Mouse (Mus musculus): ENCODE results near the gene Abi2. TPM values are rescaled to one million over a fixed set of nuclear protein-coding genes. Genes with fewer than 3 reads are reported as not detected.
A peak's percentile ranks its signal among the peaks of the same experiment; 100 is the strongest.
"Not testable (repeated sequence)": the region's sequence is repeated elsewhere in the genome, so short reads cannot be mapped to it uniquely, and the experiment has no call there.

The Abi2 gene
- total RNA-seq (2017), result 24.6 and 28.1 TPM in 2 replicates

DNA sequence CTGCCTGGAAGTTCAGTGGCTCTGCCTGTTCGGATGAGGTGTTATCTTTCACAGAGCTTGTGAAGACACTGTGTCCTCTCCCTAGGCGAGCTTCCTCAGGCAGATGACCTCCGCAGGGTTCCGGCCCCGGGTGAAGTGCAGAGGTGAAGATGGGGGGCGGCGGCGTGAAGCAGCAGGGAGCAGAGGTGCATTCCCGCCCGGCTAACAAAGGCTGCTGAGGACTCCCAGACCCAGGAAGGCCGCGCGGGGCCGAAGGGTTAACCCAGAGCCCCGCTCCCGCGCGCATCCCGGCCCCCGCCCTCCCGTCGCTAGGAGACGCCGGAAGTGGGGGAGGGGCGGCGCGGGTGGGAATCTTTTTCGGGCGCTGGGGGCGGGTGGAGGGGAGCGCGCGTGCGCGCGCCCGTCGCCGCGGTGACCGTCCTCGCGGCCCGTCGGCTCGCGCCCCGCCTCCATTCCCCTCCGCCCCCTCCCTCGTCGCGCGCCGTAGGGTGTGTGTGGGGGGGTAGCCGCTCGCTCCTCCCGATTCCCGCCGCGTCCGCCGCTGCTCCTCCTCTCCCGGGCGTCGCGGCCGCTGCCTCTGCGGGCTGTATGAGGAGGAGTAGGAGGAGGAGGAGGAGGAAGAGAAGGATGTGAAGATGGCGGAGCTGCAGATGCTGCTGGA lies at the start of gene Abi2:
Gene Abi2, plus strand, starts transcription at position 452 of the 661 bp plus-strand sequence.
- ATAC-seq (replicated peaks; ENCODE audit: low read depth, poor library complexity, severe bottlenecking), result peak; percentile 87

DNA sequence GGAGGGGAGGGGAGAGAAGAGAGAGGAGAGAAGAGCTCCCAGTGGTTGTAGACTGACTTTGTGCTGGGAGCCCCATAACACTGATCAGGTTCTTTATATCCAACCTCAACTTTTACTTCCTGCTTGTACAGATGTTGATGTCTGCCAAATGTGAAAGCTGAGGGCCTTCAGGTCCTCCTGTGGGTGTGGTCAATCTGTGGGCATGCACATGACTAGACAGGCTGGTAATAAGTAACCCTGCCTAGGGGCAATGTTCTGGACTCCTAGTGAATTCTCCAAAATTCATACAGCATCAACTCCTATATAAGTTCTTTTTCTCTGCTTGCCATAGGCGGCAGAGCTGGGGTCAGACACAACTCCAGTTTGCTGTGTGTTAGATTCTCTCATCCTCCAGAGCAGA lies 47.8 kb upstream of the Abi2 start:
- 0 out of 2 replicates have a peak, but pooled peaks have one; percentile 36 for ATAC-seq (replicated peaks; ENCODE audit: low read depth, poor library complexity, severe bottlenecking)

- no peak for ATAC-seq (replicated peaks; ENCODE audit: low read depth, poor library complexity, severe bottlenecking)
These were observed 32.9 kb upstream of the Abi2 start for GRCm38 (mm10) chr1:60376556-60376955.

GRCm38 (mm10) chr1:60381910-60382309 lies 27.5 kb upstream of the Abi2 start:
- no peak for ATAC-seq (replicated peaks; ENCODE audit: low read depth, poor library complexity, severe bottlenecking)

- ATAC-seq (replicated peaks; ENCODE audit: low read depth, poor library complexity, severe bottlenecking), result no peak
These were observed 4.6 kb upstream of the Abi2 start for GRCm38 (mm10) chr1:60404848-60405247.

DNA sequence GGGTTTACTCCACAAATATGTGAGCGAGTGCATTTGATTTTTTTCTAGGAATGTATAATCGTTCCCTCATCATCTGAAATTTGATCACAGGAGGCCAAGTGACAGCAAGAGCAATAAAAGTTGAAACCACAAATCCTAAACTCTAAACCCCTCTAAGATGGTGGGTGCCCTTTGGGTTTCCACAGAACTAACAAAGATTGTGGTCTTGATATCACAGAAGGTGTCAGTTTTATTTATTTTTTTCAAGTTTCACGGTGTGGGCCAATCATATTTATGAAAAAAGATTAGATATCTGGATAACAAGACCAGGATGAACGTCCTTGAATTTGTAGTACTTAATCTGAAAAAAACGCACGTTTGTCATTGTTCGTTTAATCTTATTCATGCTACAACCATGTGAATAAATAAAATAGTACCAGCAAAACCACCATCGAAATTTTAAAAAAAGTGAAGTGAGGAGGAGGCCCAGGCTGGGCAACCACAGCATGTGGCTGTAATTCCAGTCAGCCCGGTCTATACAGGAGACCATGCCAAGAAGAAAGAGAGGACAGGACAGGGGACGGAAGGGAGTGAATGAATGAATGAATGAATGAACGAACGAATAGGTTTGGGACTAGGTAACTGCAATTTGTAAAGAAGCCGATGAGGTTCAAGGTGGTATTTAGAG lies 785 bp upstream of the Abi2 start:
- peak; percentile 27 for ATAC-seq (replicated peaks; ENCODE audit: low read depth, poor library complexity, severe bottlenecking)

GRCm38 (mm10) chr1:60409928-60410817 lies 754 bp downstream of the Abi2 start:
- ATAC-seq (replicated peaks; ENCODE audit: low read depth, poor library complexity, severe bottlenecking), result peak; percentile 27; the same call in 1 of the 2 replicates

DNA sequence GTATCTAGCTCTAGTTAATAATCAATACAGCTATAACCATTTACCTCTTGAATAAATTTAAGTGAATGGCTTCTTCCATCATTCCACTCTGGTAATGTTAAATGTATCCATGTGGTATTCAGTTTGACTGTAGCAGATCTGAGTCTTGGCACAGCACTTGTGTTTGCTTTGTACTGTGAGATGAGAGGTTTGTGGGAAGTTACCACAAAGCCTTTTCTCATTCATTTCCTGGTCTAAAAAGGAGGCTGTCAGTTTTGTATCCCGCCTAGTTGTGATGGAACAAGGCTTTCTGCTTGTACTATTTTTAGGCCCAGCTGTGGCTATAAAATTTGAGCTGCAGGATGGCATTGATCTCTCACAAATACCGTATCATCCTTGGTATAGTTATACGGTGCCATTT lies 7.3 kb downstream of the Abi2 start:
- ATAC-seq (replicated peaks; ENCODE audit: low read depth, poor library complexity, severe bottlenecking), result peak; percentile 71

DNA sequence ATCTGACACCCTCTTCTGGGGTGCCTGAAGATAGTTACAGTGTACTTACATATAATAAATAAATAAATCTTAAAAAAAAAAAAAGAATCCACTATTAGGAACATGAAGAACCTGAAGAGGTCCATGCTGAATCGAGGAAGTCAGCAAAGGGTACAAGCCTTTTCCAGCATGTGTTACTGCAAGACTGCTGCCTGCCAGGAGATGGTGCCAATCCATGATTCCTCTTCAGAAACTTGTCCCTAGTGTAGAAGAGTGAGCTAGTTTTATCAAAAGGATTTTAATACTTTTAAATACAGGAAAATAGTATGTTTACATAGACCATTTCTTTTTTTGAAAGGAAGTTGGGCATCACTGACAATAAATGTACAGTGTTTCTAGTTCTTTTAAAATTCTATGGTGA lies 14.5 kb downstream of the Abi2 start:
- 0 out of 2 replicates have a peak, but pooled peaks have one; percentile 45 for ATAC-seq (replicated peaks; ENCODE audit: low read depth, poor library complexity, severe bottlenecking)

DNA sequence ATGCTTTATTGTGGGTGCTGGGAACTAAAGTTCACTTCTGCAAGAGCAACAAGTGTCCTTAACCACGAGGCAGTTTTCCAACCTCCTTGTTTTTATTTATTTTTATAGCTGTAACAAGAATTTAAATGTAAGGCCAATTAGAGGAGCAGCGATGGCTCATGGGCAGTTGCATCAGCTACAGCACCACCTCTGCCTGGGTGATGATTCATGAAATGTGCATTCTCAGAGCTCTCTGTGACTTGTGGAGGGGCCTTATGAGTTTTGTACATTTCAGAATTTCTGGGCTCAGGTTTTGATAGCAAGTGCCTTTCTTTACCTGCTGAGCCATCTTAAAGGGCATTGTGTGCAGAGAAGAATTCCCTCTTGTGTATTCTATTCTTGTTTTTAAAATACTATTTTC lies 18.9 kb downstream of the Abi2 start:
- no peak for ATAC-seq (replicated peaks; ENCODE audit: low read depth, poor library complexity, severe bottlenecking)

DNA sequence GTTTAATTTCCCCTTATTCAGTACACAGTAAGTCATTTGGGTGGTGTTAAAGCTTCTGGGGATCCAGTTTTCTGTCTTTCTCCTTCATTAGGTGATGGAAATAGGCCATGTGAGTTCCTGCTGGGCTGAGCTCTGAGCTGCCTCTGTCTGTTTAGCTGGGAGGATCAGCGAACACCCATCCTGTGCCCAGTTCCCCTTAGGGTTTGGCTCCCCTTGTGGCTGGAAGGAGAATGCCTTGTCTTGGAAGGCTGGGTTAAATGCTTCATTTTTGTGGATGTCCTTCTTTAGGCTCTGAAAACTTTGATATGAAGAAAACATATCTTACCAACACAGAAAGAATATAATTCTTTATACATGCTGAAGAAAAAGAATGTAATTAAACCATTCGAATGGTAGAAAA lies 19.5 kb downstream of the Abi2 start:
- ATAC-seq (replicated peaks; ENCODE audit: low read depth, poor library complexity, severe bottlenecking), result peak; percentile 89

GRCm38 (mm10) chr1:60431531-60431930 lies 22.1 kb downstream of the Abi2 start:
- no peak for ATAC-seq (replicated peaks; ENCODE audit: low read depth, poor library complexity, severe bottlenecking)

GRCm38 (mm10) chr1:60432497-60432896 lies 23.1 kb downstream of the Abi2 start:
- ATAC-seq (replicated peaks; ENCODE audit: low read depth, poor library complexity, severe bottlenecking), result no peak

DNA sequence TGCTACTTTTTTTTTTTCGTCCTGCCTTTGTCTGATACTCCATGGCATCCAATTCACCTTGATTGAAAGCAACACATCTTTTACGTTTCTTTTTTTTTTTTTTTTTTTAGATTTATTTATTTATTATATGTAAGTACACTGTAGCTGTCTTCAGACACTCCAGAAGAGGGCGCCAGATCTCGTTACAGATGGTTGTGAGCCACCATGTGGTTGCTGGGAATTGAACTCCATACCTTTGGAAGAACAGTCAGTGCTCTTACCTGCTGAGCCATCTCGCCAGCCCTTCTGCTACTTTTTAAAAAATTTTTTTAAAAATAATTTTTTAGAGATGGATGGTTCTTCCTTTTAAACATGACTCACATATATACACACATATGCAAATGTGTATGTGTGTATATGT lies 32.0 kb downstream of the Abi2 start:
- not testable (repeated sequence) for ATAC-seq (replicated peaks; ENCODE audit: low read depth, poor library complexity, severe bottlenecking)

GRCm38 (mm10) chr1:60447067-60447466 lies 37.6 kb downstream of the Abi2 start:
- ATAC-seq (replicated peaks; ENCODE audit: low read depth, poor library complexity, severe bottlenecking), result peak; percentile 99

DNA sequence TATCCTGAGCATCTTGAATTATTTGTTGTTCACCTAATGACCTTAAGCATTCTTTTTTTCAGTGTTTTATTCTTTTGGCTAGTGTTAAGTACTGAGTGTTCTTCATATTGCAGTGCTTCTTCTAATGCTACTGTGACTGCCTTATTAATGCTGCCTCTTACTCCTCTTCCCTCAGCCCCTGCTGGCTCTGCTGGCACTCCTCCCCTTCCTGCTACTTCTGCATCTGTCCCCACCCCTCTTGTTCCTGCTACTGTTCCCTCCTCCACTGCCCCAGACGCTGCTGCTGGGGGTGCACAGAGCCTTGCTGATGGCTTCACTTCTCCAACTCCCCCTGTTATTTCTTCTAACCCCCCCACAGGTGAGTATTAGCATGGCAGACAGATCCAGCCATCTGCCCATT lies 40.5 kb downstream of the Abi2 start:
- no peak for ATAC-seq (replicated peaks; ENCODE audit: low read depth, poor library complexity, severe bottlenecking)

DNA sequence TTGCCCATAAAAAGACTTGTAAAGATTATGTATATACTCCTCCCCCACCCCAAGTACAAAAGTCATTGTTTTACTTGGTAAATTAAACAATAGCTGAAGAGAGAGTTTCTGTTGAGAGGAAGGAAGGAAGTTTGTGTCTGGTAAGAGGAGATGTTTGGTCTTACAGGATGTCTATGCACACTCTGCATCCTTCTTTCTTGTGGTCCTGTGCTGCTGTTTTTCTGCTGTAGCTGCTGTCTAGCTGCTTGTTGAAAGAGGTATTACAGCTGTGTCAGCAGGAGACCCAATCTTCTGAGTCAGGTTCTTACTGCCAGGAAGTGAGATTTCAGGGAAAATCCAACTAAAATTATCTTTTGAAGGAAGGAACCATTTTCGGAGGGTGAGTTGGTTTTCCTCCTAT lies 51.2 kb downstream of the Abi2 start:
- ATAC-seq (replicated peaks; ENCODE audit: low read depth, poor library complexity, severe bottlenecking), result no peak; the same call in 1 of the 2 replicates

GRCm38 (mm10) chr1:60469491-60469890 lies 60.1 kb downstream of the Abi2 start:
- ATAC-seq (replicated peaks; ENCODE audit: low read depth, poor library complexity, severe bottlenecking), result no peak

DNA sequence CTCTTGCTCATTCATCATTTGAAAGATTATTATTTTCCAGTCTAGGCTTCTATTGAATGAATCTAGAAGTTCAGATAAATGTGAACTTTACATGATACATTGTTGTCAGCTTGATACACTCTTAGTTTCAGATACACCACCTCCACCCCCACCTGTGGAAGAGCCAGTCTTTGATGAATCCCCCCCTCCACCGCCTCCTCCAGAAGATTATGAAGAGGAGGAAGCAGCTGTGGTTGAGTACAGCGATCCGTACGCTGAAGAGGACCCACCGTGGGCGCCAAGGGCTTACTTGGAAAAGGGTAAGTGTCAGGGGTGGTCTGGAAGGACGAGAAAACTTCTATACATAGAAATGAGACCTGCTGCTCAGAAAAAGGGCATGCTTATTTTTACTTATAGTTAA lies 61.1 kb downstream of the Abi2 start:
- ATAC-seq (replicated peaks; ENCODE audit: low read depth, poor library complexity, severe bottlenecking), result no peak

- ATAC-seq (replicated peaks; ENCODE audit: low read depth, poor library complexity, severe bottlenecking), result no peak
These were observed 72.1 kb downstream of the Abi2 start for GRCm38 (mm10) chr1:60481561-60481960.

GRCm38 (mm10) chr1:60482881-60483280 lies 73.5 kb downstream of the Abi2 start:
- no peak for ATAC-seq (replicated peaks; ENCODE audit: low read depth, poor library complexity, severe bottlenecking)

Measured in common myeloid progenitor, adult 5-6 weeks (primary cell).